Mouse (Mus musculus): ENCODE measurements around the gene Sema4b. TPM values are rescaled to one million over a fixed set of nuclear protein-coding genes. Genes with fewer than 3 reads are reported as not detected.

Sema4b gene
- 23.2 and 44.3 TPM in 2 replicates for polyA plus RNA-seq (2012; ENCODE audit: low replicate concordance)

DNA sequence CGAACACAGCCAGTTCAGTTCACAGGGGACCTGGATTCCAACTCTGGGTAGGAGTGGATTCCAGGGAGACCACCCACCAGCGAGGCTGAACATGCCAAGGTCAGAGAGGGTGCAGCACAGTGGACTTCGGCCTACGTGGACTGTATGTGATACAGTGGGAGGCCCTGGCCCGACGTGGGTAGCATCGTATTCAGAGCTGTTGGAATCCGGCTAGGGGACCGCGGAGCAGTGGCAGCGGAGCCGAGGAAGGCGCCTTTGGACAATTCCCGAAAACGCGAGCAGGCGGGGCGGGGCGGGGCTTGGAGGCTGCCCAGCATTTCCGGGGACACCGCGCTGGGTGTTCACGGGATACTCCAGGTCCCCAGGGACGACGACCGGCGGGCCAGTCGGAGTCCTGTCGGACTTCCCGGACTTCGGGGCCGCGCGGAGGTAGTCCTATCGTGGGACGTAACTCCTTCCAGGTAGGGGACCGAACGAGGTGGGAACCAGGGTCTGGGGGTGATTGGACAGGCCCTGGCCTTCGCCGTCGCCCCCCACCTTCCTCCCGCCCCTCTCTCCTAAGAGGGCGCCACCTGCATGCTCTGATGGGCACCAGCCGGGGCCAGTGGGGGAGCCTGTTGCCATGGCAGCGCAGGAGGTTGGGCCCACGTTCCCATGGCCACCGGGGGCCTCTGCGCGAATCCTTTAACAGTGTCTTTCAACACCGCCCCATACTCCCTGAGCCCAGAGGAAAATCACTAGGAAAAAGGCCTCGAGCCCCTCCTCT lies at the start of gene Sema4b:
Gene Sema4b, plus strand, starts transcription at position 311 of the 766 bp plus-strand sequence.

DNA sequence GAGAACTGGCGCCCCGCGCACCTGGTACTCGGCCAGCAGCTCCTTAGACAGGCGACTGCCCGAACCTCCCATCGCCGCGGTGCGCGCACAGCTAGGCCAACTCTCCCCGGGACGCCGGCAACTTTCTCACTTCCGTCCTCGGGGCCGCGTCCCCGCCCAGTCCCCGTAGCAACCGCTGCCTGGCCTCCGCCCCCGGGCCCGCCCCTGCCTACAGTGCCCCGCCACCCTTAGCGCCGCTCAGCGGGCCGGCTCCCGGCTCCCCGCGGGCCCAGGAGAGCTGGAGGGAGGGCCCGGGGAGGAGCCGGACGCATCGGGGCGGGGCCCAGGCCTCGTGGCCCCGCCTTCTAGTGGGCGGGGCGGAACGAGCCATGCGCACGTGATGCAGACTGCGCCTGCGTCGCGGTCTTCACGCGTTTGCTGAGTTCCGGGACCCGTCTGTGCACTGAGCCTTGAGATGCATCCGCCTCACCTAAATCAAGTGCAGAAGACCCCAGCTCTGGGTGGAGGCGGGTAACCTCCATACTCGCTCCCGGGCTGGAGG lies 45.9 kb downstream of the Sema4b start, which contains the start of the genes Cib1 and Gdpgp1:
Gene Cib1, minus strand, starts transcription at position 325 of the 541 bp plus-strand sequence.
Gene Gdpgp1, plus strand, starts transcription at position 377 of the 541 bp plus-strand sequence.

DNA sequence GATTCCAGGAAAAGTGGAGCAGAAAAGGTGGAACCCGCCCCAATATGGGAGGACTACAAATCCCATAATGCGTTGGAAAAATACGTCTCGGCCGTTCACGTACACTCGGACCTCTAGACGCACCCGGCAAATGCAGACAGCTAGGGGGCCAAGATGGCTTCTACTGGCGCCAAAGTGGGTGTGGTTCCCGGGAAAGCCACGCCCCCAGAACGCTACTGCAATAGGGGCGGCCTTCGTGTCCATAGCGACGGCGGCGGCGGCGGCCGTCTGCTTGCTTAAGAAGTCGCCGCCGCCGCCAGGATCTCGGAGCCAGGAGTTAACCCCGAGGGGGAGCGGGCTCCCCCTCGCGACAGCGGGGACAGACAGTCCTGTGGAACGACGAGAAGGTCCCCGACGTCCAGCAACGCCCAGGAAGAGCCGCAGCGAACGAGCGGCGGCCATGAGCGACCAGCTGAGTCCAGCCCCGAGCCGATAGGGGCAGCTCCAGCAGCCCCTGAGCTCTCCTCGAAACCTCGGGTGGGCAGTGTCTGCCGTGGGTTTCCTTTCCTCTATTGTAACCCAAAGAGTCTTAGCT lies 59.6 kb downstream of the Sema4b start, which contains the start of gene Ttll13:
Gene Ttll13, plus strand, starts transcription at position 229 of the 574 bp plus-strand sequence.

DNA sequence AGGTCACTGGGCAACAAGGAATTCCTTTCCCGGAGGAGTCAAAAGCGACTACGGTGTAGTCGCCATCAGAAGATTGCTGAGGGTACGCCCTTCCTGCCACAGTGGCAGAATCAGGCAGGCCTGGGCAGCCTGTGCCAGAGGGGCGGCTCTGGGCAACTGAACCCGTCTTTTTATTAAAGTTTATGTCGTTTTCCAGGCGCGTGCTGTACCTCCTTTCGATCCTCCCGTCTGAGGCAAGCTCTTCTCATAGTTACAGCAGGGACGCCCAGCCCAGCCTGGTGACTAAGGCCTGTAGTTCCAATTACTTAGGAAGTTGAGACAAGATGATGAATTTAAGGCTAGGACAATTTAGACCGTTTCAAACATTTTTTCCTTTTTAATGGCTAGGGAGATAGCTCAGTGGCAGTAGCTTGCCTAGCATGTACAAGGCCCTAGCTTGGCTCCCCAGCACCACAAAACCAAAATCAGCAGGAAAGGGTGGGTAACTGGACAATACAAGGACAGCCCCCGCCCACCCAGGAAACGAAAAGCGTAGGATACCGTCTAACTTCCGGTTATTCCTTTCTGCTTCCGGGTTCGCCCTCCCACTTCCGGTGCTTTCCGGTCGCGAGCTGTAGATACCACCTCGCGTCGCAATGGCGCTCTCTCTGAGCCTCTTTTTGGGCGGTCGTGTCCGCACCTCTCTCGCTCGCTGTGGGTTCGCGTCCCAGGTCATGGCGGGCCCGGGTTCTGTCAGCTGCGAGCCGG lies 74.2 kb downstream of the Sema4b start, which contains the start of gene Ngrn:
Gene Ngrn, plus strand, starts transcription at position 591 of the 747 bp plus-strand sequence.

DNA sequence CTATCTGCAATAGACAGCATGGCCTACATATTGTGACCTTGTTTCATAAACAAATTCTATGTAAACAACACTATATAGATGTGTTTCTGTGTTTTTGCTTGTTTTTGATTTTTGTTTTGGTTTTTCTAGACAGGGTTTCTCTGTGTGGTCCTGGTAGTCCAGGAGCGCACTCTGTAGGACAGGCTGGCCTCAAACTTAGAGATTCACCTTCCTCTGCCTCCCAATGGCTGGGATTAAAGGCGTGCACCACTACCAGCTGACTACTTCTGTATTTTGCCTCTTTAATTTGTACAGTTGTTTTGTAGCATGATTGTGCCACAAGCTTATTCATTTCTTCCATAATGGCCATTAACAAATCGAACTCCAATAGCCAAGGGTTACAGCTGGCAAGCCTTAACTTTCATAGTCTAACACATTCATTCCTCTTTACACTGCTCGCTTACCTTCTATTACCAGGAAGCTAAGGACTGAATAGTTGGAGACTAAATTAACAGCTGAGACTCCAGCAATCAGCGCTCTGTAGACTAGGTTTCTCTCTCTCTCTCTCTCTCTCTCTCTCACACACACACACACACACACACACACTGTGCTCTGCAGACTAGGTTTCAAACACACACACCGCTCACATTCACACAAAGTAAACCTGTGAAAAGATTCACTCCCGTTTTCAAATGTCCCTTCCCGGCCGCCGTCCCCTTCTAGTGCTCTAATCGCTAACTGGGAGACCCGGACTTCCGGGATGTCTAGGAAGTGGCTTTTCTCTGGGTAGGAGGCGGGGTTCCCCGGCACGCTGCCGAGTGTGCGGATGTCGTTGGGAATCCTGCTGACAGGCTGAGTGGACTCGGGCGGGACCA lies 82.5 kb downstream of the Sema4b start, which contains the start of gene Vps33b:
Gene Vps33b, plus strand, starts transcription at position 753 of the 854 bp plus-strand sequence.

Other genes starting within 250 kb of the Sema4b start
- 49.4 and 68.0 TPM in 2 replicates for gene Zfp710, start 162.0 kb upstream of the Sema4b start, polyA plus RNA-seq (2012; ENCODE audit: low replicate concordance)
- gene Idh2, start 71.4 kb upstream of the Sema4b start, polyA plus RNA-seq (2012; ENCODE audit: low replicate concordance): 31.5 and 36.0 TPM in 2 replicates
- 24.8 and 35.2 TPM in 2 replicates for gene Cib1, start 46.0 kb downstream of the Sema4b start, polyA plus RNA-seq (2012; ENCODE audit: low replicate concordance)
- 3.4 and 6.8 TPM in 2 replicates for gene Gdpgp1, start 46.0 kb downstream of the Sema4b start, polyA plus RNA-seq (2012; ENCODE audit: low replicate concordance)
- gene Ttll13, start 59.5 kb downstream of the Sema4b start, polyA plus RNA-seq (2012; ENCODE audit: low replicate concordance): 0.28 and 0.47 TPM in 2 replicates
- 30.3 and 30.8 TPM in 2 replicates for gene Ngrn, start 74.4 kb downstream of the Sema4b start, polyA plus RNA-seq (2012; ENCODE audit: low replicate concordance)
- gene Vps33b, start 82.8 kb downstream of the Sema4b start, polyA plus RNA-seq (2012; ENCODE audit: low replicate concordance): 1.8 and 3.2 TPM in 2 replicates
- 10.0 and 31.0 TPM in 2 replicates for gene Prc1, start 107.6 kb downstream of the Sema4b start, polyA plus RNA-seq (2012; ENCODE audit: low replicate concordance)
- 5.7 and 11.4 TPM in 2 replicates for gene Rccd1, start 137.6 kb downstream of the Sema4b start, polyA plus RNA-seq (2012; ENCODE audit: low replicate concordance)
- 31.9 and 73.7 TPM in 2 replicates for gene Unc45a, start 154.2 kb downstream of the Sema4b start, polyA plus RNA-seq (2012; ENCODE audit: low replicate concordance)
- gene Hddc3, start 156.3 kb downstream of the Sema4b start, polyA plus RNA-seq (2012; ENCODE audit: low replicate concordance): 2.0 and 13.3 TPM in 2 replicates
- 19.0 and 19.2 TPM in 2 replicates for gene Man2a2, start 184.5 kb downstream of the Sema4b start, polyA plus RNA-seq (2012; ENCODE audit: low replicate concordance)
- 20.7 and 21.0 TPM in 2 replicates for gene Fes, start 201.1 kb downstream of the Sema4b start, polyA plus RNA-seq (2012; ENCODE audit: low replicate concordance)
- 197 and 227 TPM in 2 replicates for gene Furin, start 218.6 kb downstream of the Sema4b start, polyA plus RNA-seq (2012; ENCODE audit: low replicate concordance)

All from leukemia stem cell, adult 10-12 weeks (primary cell).